Mouse (Mus musculus) adipocyte (in vitro differentiated cells): ENCODE measurements around the gene Npm3.

ENCODE experiments used
- DNase-seq: peaks from one replicate; pipeline ENCODE4 v3.0.0-alpha.2; 2016; ENCODE audit warnings: low spot score

The Npm3 gene

GRCm38 (mm10) chr19:45749243-45750043, at the start of gene Npm3:
TSS of gene Npm3 (minus strand) at chr19:45749591.
- peak; percentile 91 for DNase-seq

GRCm38 (mm10) chr19:45796879-45797278, 47.5 kb upstream of the Npm3 start:
- no peak for DNase-seq

GRCm38 (mm10) chr19:45796061-45796556, 46.7 kb upstream of the Npm3 start:
- no peak for DNase-seq

- no peak for DNase-seq
These were observed 46.1 kb upstream of the Npm3 start for GRCm38 (mm10) chr19:45795406-45795944.

- no peak for DNase-seq
These were observed 45.3 kb upstream of the Npm3 start for GRCm38 (mm10) chr19:45794718-45795117.

- DNase-seq = no peak
These were observed 43.0 kb upstream of the Npm3 start for GRCm38 (mm10) chr19:45792404-45792803.

GRCm38 (mm10) chr19:45789888-45790874, 40.8 kb upstream of the Npm3 start:
- DNase-seq = no peak

- no peak for DNase-seq
These were observed 40.0 kb upstream of the Npm3 start for GRCm38 (mm10) chr19:45789365-45789764.

GRCm38 (mm10) chr19:45788337-45788736, 38.9 kb upstream of the Npm3 start:
- DNase-seq = no peak

GRCm38 (mm10) chr19:45787450-45787849, 38.1 kb upstream of the Npm3 start:
- no peak for DNase-seq

GRCm38 (mm10) chr19:45785470-45785869, 36.1 kb upstream of the Npm3 start:
- DNase-seq = no peak

- DNase-seq = no peak
These were observed 34.7 kb upstream of the Npm3 start for GRCm38 (mm10) chr19:45783933-45784576.

GRCm38 (mm10) chr19:45783181-45783932, 34.0 kb upstream of the Npm3 start, which contains the start of gene Mgea5:
TSS of gene Mgea5 (minus strand) at chr19:45783837.
- DNase-seq = peak; percentile 99

GRCm38 (mm10) chr19:45782315-45783001, 33.1 kb upstream of the Npm3 start:
- peak; percentile 82 for DNase-seq

GRCm38 (mm10) chr19:45781676-45782075, 32.3 kb upstream of the Npm3 start:
- DNase-seq = peak; percentile 30

- DNase-seq = no peak
These were observed 31.0 kb upstream of the Npm3 start for GRCm38 (mm10) chr19:45780350-45780915.

GRCm38 (mm10) chr19:45775486-45775885, 26.1 kb upstream of the Npm3 start:
- DNase-seq = no peak

GRCm38 (mm10) chr19:45771501-45771900, 22.1 kb upstream of the Npm3 start:
- DNase-seq = no peak

- no peak for DNase-seq
These were observed 11.4 kb upstream of the Npm3 start for GRCm38 (mm10) chr19:45760810-45761209.

- no peak for DNase-seq
These were observed 9.3 kb upstream of the Npm3 start for GRCm38 (mm10) chr19:45758671-45759070.
